Mouse (Mus musculus) gastrocnemius, adult 8-10 months (tissue): Measurements from ENCODE around the gene Cacnb1. TPM values are rescaled to one million over a fixed set of nuclear protein-coding genes. Genes with fewer than 3 reads are reported as not detected.

ENCODE experiments used
- DNase-seq, 2 experiments: peaks; one replicate each; pipeline ENCODE4 v3.0.0; 2022; ENCODE audit warnings: low spot score in 2 of 2
- total RNA-seq, 4 experiments: library from RNA; stranded (reverse); gene quantifications; 2 replicates each; pipeline ENCODE4 v1.2.4; 2022

The Cacnb1 gene
- total RNA-seq, 4 experiments from 2014 or later = 172 to 203 (median 187) TPM

DNA sequence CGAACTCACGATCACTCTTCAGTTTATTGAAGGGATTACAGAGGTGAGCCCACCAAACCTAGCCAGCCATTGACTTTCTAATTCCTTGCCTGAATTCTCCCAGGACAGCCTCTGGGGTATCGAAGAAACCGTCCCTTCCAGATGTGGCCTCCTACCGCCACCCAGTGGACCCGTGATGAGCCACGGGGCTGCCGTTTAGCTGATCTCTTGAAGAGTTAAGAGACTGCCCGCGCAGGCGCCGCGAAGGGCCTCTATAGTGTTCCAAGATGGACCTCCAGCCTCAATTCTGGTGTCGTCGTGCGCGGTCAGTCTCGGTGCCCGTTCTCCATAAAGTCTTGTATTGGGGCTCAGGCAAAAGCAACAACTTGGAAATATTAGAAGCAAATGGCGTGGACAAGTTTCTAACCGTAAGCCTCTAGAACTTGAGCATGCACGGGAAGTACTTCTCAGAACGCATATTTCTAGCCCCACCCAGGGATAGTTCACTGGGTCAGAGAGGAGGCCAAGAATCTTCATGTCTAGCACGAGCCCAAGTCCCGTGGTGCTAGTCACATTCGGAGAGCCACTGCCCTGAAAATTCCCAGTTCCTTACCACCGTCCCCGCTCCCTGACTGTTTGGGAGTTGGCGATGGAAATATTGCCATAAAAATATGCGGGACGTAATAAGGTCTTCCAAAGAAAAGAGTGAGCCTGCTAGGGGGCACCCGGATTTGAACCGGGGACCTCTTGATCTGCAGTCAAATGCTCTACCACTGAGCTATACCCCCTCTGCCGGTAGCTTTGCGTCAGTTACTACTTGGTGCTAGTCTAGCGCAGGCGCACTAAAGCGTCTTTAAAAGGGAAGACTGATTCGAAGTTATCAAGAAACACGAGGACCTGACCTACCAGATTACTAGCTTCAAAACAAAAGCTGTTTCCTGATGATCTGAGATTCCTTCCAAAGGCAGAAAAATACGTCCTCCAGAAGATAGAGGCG, 35.0 kb downstream of the Cacnb1 start:
- peak; percentile 93 to 94 for DNase-seq

DNA sequence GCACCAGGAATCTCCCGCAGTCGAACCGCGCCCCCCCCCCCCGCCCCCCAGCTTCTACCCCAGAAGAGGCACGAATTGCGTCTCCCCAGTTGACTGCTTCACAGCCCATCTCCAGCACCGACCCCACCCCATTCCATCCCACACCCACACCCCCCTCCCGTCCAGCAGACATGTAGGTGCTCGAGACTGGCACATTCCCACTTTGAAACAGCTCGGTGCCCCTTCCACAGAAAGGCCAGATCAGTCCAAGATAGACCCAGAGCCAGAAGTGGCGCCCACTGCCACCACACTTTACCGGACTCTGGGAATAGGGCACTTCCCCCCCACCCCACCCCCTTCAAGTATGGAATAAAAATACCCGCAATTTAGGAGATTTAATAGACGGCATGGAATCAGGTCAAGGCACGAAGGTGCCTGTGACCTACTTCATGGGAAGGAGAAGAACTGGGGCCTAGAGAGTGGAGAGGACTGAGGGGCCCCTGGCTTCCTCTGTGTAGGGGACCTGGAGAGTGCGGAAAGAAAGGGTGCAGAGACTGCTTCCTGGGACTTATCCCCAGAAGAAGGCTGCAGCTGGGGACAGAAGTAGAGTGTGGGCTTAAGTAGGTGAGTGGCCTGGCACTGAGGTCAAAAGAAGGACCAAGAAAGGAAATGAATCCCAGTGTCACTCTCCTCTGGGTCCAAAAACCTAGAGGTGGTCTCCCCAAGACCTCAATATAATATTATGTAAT, 35.9 kb downstream of the Cacnb1 start:
- DNase-seq = no peak

DNA sequence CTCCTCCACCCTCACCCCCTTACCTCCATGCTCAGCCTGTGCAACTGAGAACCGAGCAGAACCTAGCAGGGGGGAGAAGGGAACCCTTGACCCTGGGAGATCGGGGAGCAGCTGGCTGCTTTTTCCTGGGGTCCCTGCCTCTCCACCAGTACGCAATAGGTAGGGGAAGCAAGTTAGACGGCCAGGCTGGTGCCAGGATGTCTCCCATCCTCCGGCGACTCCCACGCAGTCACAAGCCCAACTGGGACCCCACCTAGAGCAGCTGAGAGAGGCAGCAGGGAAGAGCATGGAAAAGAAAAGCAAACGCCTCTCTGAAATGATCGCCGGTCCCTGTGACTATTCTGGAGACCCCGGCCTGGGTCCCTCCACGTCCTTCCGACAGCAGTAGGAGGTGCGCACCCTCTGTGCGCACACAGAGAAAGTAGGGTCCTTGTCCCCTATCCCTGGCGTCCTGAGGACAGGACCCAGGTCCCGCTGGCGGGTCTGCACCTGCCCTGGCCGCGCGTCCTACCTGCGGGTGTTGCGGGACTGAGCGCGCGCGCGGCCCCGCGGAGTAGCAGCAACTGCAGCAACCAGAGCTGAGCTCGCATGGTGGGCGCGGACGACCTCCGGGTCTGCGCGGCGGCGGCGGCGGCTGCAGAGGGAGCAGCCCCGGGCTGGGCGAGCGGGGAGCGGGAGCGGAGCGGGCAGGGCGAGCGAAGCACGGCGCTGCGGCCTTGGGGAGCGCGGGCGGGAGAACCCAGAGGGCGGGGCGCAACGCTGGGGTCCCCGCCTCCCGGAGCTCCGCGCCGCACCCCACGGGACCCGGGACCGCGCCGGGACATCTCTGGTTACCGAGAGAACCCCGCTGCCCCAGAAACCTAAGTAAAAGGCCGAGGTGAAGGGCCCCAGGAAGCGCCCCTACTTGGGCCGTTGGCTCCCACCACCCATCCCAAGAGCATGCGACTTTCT, 36.8 kb downstream of the Cacnb1 start, which contains the start of gene Plxdc1:
Gene Plxdc1 (minus strand): TSS at position 718 of the 951 bp plus-strand sequence.
- no peak for DNase-seq

DNA sequence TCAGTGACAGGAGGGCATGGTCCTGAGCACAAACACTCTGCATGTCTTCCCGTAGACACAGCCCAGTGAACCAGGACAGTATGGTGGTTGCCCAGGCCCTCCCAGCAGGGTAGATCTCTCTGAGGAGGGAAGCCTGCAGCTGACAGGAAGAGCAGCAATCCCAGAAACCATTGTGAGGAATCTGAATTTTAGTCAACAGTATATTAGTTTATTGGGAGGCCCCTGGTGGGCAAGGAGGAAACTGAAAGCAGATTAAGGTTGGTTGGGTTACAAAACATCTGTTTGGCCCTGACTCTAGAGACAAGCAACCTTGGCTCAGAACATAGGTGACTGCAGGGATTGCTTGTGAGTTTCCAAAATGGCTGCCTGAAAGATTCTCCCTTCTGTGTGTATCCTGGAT, 38.9 kb downstream of the Cacnb1 start:
- DNase-seq = no peak

DNA sequence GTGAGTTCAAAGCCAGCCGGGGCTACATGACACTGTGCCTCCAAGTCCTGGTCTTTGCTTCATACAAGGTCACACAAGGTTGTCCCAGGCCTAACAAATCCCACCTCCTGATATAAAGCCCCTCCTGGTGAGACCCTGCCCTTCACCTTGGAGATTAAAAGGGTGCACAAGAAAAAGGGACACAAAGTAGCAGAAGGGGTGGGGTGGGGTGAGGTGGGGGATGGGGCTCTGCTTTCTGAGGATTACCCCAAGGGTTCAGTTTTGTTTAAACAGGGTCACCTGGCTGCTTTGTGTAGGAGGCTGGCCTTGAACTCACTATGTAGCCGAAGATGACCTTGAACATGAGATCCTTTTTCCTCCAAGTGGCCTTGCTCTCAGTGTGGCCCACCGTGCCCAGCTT, 39.3 kb downstream of the Cacnb1 start:
- no peak for DNase-seq

DNA sequence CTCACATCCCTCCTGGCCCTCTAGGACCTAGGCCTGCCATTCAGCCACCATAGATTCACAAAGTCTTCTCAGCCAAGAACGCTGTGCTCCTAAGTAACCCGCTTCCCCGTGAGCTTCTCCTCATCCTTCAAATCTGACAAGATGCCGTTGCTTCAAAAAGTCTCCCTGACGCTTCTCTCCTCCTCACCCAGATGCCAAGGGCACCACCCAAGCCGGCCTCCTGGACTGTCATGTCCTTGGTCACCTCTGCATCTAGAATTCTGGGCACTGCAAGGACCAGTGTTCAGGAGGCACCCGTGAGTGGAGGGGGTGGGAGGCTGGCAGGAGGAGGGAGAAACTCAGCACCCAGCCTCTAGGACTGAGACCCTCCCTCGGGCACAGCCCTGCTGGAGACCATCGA, 40.1 kb downstream of the Cacnb1 start:
- DNase-seq = no peak

DNA sequence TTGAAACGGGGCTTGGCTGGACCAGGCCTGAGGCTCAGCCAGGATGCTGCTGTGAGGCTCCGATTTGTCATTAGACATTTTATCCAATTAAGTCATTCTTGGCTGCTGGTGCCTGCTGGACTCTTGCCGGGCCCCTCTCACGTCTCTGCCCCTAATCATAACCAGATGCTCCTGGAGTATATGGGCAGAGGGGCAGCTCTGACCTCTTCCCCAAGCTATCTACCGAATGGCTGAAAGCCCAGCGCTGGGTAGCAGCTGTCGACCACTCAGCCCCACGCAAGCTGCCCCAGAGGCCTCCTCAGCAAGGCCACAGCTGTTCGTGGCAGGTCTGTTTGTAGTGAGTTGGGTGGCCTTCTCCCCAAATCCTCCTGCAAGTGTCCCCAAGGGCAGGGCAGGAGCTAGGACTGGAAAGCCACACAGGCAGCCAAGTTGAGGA, 42.3 kb downstream of the Cacnb1 start:
- peak; percentile 70 to 72 for DNase-seq

DNA sequence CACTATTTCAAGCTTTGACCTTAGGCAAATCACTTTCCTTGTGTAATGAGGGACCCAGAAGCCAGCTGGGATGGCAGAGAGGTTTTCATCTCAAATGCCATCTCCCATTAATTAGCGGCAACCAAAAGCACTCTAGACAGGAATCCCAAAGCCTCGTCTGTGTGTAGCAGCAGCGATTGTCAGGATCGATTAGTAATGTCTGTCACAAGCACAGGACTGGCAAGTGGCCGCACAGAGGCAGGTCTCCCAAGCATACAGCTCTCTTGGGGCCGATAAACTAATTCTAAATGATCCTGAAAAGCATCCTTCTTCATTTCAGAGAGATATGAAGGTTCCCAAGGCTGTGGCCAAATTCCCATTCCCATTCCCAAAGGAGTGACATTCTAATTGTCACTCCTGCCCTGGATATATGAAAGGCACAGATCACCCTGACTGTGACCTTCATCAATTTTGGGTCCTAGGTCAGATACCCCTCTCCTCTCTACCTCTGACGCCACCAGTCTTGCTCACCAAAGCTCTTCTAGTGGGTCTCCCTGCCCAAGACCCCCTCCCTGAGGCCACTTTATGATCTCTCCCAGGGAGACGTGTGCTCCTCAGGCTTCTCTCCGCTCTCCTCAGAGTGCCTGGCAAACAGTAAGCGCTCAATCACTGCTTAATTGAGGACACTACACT, 42.9 kb downstream of the Cacnb1 start:
- DNase-seq = no peak

DNA sequence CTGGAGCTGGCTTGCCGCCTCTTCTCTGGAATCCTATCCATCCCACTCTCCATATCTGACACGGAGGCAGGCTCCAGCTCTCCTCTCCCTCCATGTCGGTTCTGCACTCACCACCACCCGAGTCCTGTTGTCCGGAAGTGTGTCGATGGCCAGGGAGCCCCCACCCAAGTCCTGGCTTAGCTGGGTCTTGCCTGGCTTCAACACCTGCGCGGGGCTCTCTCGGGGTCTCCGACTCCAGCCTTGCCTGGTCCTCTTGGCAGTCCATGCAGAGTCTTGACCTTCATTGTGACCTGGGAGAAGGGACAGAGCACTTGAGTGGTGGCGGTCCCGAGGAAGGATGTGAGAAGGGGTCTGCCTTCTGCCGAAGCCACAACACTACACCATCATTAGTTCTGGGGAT, 44.4 kb downstream of the Cacnb1 start:
- no peak for DNase-seq

DNA sequence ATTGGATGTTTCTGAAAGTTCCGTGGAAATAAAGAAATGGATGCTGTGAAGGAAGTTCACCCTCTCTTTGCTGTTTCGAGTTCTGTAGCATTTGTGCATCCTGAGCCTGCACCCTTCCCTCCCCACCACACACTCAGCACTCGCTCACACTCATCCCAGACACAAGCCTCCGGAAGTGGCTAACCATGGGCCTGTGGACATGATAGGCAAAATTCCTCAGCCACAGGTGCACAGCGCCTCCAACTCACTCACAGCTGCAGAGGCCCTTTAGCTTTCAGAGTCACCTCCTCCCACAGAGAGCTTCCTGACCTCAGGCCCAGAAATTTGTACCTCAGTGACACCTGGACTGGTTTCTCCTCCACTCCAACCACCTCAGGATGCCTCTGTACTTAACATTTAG, 45.0 kb downstream of the Cacnb1 start:
- DNase-seq = no peak

DNA sequence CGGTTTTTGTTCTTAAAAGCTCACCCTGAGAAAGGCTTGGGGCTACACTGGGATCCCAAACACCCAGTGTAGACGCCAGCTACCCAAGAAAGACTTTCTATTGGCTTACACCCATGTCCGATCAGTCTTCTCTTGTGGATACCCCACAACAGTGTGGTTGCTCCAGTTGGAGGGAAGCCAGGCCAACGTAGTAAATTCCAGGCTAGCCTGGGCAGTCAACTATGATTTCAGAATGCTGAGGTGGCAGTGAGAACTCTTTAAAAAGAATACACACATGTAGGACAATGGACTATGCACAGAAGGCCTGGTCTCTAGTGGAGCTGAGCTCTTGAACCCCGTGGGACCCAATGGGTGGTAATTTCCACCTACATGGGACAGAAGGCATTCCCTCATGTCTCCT, 48.1 kb downstream of the Cacnb1 start:
- no peak for DNase-seq

DNA sequence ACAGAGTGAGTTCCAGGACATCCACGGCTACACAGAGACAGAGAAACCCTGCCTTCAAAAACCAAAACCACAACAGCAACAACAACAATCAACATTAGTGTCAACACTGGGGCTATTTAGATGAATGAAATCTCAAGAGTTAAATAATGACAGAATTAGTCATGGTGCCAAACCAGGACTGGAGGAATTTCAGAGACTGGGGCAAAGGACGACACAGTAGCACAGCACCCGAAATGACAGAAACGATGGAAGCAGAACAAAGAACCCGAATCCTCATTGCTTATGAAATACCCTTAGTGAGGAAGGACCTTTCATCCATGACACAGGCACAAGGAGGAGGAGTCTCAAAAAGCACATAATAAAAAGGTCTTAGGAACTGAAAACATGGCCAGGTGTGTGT, 48.7 kb downstream of the Cacnb1 start:
- DNase-seq = no peak

DNA sequence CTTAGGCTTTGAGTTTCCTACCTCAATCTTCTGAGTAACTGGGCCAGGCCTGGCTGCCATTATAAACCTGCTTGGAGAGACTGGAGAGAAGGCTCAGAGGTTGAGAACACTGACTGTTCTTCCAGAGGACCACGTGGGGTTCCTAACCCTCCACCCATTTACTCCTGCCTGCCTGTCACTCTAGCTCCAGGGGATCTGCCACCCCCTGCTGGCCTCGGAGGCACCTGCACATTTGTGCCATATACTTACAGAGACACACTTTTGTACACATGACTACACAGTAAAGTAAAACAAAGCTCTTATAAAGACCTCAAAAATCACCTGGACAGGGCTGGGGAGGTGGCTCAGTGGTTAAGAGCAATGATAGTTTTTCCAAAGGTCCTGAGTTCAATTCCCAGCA, 50.4 kb downstream of the Cacnb1 start:
- DNase-seq = no peak

DNA sequence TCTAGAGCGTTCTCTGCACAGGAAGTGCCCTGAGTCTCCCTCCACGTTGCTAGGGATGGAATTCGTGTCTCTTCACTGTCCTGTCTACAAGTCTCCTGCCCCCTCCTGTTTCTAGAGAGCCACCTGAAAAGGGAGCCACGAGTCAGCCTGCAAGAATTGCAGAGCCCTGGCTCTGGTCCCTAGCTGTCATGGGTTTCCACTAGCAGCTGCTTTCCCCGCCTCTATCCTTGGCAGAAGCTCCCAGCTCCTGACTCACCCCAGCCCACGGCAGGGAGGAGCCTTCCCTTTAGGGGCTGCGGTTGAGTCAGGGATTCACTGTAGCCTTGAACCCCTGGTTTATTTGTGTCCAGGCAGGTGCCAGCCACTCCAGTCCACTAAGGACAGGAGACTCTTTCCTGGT, 51.6 kb downstream of the Cacnb1 start:
- peak; percentile 77 to 87 for DNase-seq

DNA sequence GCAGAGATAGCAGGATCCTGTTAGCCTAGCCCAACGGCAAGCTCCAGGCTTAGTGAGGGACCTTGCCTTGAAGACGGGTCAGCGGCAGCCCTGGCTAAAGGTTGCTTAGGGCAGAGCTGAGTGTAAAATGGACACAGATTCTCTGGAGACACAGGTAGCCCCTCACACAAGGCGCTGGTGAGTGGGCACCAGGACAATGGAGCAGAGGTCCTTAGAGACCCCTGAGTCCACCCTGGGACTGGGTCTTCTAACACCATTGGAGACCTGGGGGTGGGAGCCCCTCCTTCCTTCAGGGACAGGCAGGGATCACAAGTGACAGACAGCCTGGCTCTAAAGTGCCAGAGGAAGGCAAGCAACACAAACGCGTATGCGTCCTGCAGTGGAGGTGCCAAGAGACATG, 52.1 kb downstream of the Cacnb1 start:
- DNase-seq = no peak

DNA sequence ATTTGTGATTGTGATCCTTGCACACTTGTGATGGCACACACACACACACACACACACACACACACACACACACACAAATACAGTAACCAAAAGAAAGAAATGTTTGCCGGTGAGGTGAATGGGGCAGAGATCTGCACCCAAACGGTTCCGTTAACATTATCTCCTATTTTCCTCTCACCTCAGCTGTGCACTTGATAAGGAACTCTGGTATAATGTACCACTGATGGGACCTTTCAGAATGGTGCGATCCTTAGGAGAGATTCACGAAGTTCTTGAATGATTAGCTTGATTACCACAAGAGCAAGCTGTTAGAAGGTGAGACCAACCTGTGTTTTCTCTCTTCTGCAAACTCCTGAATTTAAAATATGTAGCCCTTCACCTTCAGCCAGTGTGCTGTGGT, 54.4 kb downstream of the Cacnb1 start:
- no peak for DNase-seq

DNA sequence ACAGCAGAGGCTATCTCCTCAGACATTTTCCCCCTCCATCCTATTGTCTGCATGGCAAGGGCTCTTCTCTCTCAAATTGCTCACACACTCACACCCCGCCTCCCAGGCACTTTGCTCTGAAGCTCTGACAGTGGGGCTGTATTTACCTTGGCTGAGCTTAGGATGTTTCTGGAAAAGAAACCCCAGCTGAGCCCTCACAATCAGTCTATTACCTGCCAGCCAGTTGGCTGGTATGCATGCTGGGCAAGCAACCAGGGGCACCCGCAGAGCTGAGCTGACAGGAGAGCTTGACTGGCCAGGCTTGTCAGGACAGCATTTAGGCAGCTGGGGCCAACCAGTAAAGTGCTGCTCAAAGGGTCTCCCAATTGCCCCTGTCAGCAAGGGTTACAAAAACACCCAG, 55.7 kb downstream of the Cacnb1 start:
- DNase-seq = no peak

DNA sequence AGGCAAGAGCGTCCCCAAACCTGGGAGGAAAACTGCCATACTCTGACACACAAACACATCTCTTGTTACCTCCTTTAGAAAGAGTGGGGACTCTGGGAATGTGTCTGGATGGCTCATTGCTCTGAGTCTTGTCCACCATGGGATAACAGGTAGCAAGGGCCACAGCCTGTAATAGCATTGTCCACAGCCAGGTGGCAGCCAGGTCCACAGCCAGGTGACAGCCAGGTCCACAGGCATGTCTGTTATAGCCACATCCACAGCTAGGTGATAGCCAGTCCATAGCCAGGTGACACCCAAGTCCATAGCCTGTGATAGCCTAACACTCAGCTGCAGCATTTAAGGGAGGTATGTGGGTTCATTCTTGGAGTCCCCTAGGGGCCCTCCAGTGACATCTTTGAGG, 61.9 kb downstream of the Cacnb1 start:
- DNase-seq = no peak

DNA sequence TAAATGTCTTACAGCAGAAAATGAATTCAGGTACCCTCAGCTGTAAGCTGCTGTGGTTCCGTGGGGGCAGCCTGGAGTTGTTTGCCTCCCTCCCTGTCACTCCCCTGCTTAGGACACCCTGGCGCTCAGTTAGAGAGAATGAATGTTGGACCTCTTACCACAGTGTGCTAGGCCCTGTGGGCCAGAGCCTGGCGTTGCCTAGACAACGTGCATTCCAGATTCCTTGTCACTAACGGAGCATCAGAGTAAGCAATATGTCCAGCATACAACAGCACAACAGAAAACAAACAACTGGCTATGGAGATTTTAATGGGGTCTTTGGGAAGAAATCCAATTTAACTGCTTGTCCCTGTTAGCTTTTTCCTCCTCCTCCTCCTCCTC, 63.5 kb downstream of the Cacnb1 start:
- DNase-seq = no peak

DNA sequence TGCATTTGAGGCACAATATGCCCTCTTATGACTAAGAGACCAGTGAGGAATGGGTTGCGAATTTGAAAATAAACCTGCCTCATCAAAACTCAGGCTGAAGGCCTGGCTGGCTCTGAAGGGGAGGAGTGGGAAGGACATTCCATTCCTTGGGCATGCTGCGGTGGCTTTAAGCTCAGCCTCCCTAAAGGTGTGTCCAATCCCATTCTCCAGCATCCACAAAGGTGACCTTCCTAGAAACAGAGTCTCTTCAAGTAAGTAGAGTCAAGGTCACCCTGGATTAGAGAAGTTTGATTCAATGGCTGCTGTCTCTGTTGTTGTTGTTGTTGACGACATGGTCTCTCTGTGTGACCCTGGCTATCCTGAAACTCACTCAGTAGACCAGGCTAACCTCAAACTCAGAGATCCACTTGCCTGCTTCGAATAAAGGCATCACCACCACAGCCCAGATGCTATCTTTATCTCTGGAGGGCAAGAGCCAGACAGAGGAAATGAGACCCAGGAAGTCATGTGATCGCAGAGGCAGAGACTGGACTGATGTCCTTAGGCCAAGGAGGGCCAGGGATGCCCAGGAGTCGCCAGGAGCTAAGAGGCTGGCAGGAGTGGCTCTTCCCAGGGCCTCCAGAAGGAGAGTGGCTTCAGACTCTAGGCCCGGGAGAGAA, 64.1 kb downstream of the Cacnb1 start:
- no peak for DNase-seq
